Mouse (Mus musculus): ENCODE measurements around the gene Hmg20b. TPM values are rescaled to one million over a fixed set of nuclear protein-coding genes. Genes with fewer than 3 reads are reported as not detected.

The Hmg20b gene
- polyA plus RNA-seq, 1 experiment from 2014 or later = 99.8 TPM

GRCm38 (mm10) chr10:81317273-81317672, 33.0 kb downstream of the Hmg20b start:
- Histone ChIP-seq H3K27me3 (replicated peaks; ENCODE audit: control insufficient read depth, insufficient read depth, low read length) (no peaks in the 10 kb centered on the region), H3K27ac (ENCODE audit: low read depth, low read length) (peak overlapping the region; percentile 60; the same call in 1 of the 2 replicates), H3K36me3 (ENCODE audit: control insufficient read depth, insufficient read depth) (peaks cover 43% of the 10 kb centered on the region), H3K9me3 (ENCODE audit: control insufficient read depth) (no peaks in the 10 kb centered on the region), H3K4me1 (replicated peaks; ENCODE audit: control insufficient read depth, insufficient read depth, low read length) (peaks cover 7% of the 10 kb centered on the region; the same call in 1 of the 2 replicates), H3K9ac (ENCODE audit: low read depth, low read length) (peak overlapping the region; percentile 48), H3K4me2 (replicated peaks; ENCODE audit: low read depth) (peak overlapping the region; percentile 72), H3K4me3 (ENCODE audit: low read depth, low read length) (peak overlapping the region; percentile 23)
- TF ChIP-seq CTCF (IDR thresholded peaks at IDR 0.05; ENCODE audit: low read depth) = no peak
- 14% methylated on average over 18 of the region's 20 CpGs for whole genome bisulfite sequencing
- ATAC-seq = no peak

GRCm38 (mm10) chr10:81316338-81317060, 33.8 kb downstream of the Hmg20b start:
- peaks cover 2% of the 10 kb centered on the region; the same call in 1 of the 2 replicates for H3K4me1 ChIP-seq (replicated peaks; ENCODE audit: control insufficient read depth, insufficient read depth, low read length)
- H3K36me3 ChIP-seq (ENCODE audit: control insufficient read depth, insufficient read depth) = peaks cover 49% of the 10 kb centered on the region
- WGBS = 57% methylated on average over 16 of the region's 16 CpGs
- ATAC-seq = no peak
- peak overlapping the region; percentile 23; the same call in 1 of the 2 replicates for H3K4me3 ChIP-seq (ENCODE audit: low read depth, low read length)
- peak overlapping the region; percentile 48 for H3K9ac ChIP-seq (ENCODE audit: low read depth, low read length)
- peak overlapping the region; percentile 72 for H3K4me2 ChIP-seq (replicated peaks; ENCODE audit: low read depth)
- no peaks in the 10 kb centered on the region for H3K27me3 ChIP-seq (replicated peaks; ENCODE audit: control insufficient read depth, insufficient read depth, low read length)
- H3K27ac ChIP-seq (ENCODE audit: low read depth, low read length) = peak overlapping the region; percentile 60; the same call in 1 of the 2 replicates
- no peaks in the 10 kb centered on the region for H3K9me3 ChIP-seq (ENCODE audit: control insufficient read depth)
- TF ChIP-seq CTCF (IDR thresholded peaks at IDR 0.05; ENCODE audit: low read depth) = peak; percentile 75

- no peak for TF ChIP-seq CTCF (IDR thresholded peaks at IDR 0.05; ENCODE audit: low read depth)
- Histone ChIP-seq H3K9me3 (ENCODE audit: control insufficient read depth) (no peaks in the 10 kb centered on the region), H3K27ac (ENCODE audit: low read depth, low read length) (no peak overlapping the region), H3K27me3 (replicated peaks; ENCODE audit: control insufficient read depth, insufficient read depth, low read length) (no peaks in the 10 kb centered on the region), H3K4me1 (replicated peaks; ENCODE audit: control insufficient read depth, insufficient read depth, low read length) (peaks cover 2% of the 10 kb centered on the region; the same call in 1 of the 2 replicates), H3K9ac (ENCODE audit: low read depth, low read length) (no peak overlapping the region), H3K4me3 (ENCODE audit: low read depth, low read length) (no peak overlapping the region), H3K4me2 (replicated peaks; ENCODE audit: low read depth) (no peak overlapping the region), H3K36me3 (ENCODE audit: control insufficient read depth, insufficient read depth) (peaks cover 58% of the 10 kb centered on the region)
- ATAC-seq = no peak
- 93% methylated on average over 16 of the region's 16 CpGs for WGBS
Observed at GRCm38 (mm10) chr10:81315587-81315986, 34.7 kb downstream of the Hmg20b start.

GRCm38 (mm10) chr10:81314201-81314600, 36.1 kb downstream of the Hmg20b start:
- no peaks in the 10 kb centered on the region for H3K27me3 ChIP-seq (replicated peaks; ENCODE audit: control insufficient read depth, insufficient read depth, low read length)

GRCm38 (mm10) chr10:81313581-81313980, 36.7 kb downstream of the Hmg20b start:
- Histone ChIP-seq H3K9ac (ENCODE audit: low read depth, low read length) (no peak overlapping the region), H3K4me2 (replicated peaks; ENCODE audit: low read depth) (no peak overlapping the region), H3K36me3 (ENCODE audit: control insufficient read depth, insufficient read depth) (peaks cover 78% of the 10 kb centered on the region), H3K27me3 (replicated peaks; ENCODE audit: control insufficient read depth, insufficient read depth, low read length) (no peaks in the 10 kb centered on the region), H3K9me3 (ENCODE audit: control insufficient read depth) (no peaks in the 10 kb centered on the region), H3K4me1 (replicated peaks; ENCODE audit: control insufficient read depth, insufficient read depth, low read length) (0 out of 2 replicates have a peak, but pooled peaks cover 2% of the 10 kb centered on the region), H3K4me3 (ENCODE audit: low read depth, low read length) (no peak overlapping the region), H3K27ac (ENCODE audit: low read depth, low read length) (no peak overlapping the region)
- no peak for ATAC-seq
- 93% methylated on average over 13 of the region's 13 CpGs for WGBS
- no peak for TF ChIP-seq CTCF (IDR thresholded peaks at IDR 0.05; ENCODE audit: low read depth)

More at GRCm38 (mm10) chr10:81314201-81314600, 36.1 kb downstream of the Hmg20b start:
- TF ChIP-seq CTCF (IDR thresholded peaks at IDR 0.05; ENCODE audit: low read depth) = no peak
- WGBS = 74% methylated on average over 7 of the region's 7 CpGs
- H3K4me1 ChIP-seq (replicated peaks; ENCODE audit: control insufficient read depth, insufficient read depth, low read length) = peaks cover 2% of the 10 kb centered on the region; the same call in 1 of the 2 replicates
- peaks cover 72% of the 10 kb centered on the region for H3K36me3 ChIP-seq (ENCODE audit: control insufficient read depth, insufficient read depth)
- H3K27ac ChIP-seq (ENCODE audit: low read depth, low read length) = no peak overlapping the region
- no peak overlapping the region for H3K4me3 ChIP-seq (ENCODE audit: low read depth, low read length)
- H3K4me2 ChIP-seq (replicated peaks; ENCODE audit: low read depth) = no peak overlapping the region
- H3K9ac ChIP-seq (ENCODE audit: low read depth, low read length) = no peak overlapping the region
- ATAC-seq = no peak
- H3K9me3 ChIP-seq (ENCODE audit: control insufficient read depth) = no peaks in the 10 kb centered on the region

- no peak for TF ChIP-seq CTCF (IDR thresholded peaks at IDR 0.05; ENCODE audit: low read depth)
- Histone ChIP-seq H3K36me3 (ENCODE audit: control insufficient read depth, insufficient read depth) (peaks cover 85% of the 10 kb centered on the region), H3K27me3 (replicated peaks; ENCODE audit: control insufficient read depth, insufficient read depth, low read length) (no peaks in the 10 kb centered on the region), H3K27ac (ENCODE audit: low read depth, low read length) (no peak overlapping the region), H3K9ac (ENCODE audit: low read depth, low read length) (no peak overlapping the region), H3K4me1 (replicated peaks; ENCODE audit: control insufficient read depth, insufficient read depth, low read length) (no peaks in the 10 kb centered on the region), H3K9me3 (ENCODE audit: control insufficient read depth) (no peaks in the 10 kb centered on the region), H3K4me3 (ENCODE audit: low read depth, low read length) (no peak overlapping the region), H3K4me2 (replicated peaks; ENCODE audit: low read depth) (no peak overlapping the region)
- WGBS = 87% methylated on average over 5 of the region's 5 CpGs
- no peak for ATAC-seq
Observed at GRCm38 (mm10) chr10:81309571-81309970, 40.7 kb downstream of the Hmg20b start.
